Mouse (Mus musculus): Measurements from ENCODE around the gene Apela.

GRCm38 (mm10) chr8:65053554-65053953 is 16.4 kb upstream of the Apela start:
- TF ChIP-seq POLR2A (IDR thresholded peaks at IDR 0.05; ENCODE audit: insufficient read depth, low read depth, low read length) (no peak), CTCF (IDR thresholded peaks at IDR 0.05) (no peak)

Measured in heart, adult 2 months (tissue).